Mouse (Mus musculus): ENCODE measurements around the gene Lgi1.

DNA sequence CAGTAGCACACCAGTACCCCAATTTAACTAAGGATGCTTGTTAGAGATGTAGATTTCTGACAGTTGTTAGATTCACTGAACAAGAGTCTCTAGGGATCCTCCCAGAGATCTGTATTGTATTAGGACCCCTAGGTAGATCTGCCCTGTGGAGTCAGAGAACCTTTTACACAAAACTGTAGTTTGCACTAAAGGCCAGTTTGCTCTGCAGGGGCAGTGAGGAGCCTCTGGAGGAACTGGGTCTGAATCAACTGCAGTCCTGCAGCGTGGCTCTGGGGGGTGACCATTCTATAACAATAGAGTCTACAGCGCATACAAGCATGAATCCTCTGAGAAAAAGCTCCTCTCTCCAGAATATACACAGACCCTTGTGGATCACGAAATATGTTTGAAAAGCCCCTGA is 68.5 kb downstream of the Lgi1 start:
- TF ChIP-seq GATA1 (IDR thresholded peaks at IDR 0.05; ENCODE audit: borderline replicate concordance, low read length) (no peak), FLI1 (IDR thresholded peaks at IDR 0.05; ENCODE audit: low read length) (no peak)

Measured in megakaryocyte, embryonic 14.5 days (primary cell).